Mouse (Mus musculus): Measurements from ENCODE around the gene Ndufs2.

Ndufs2 gene

DNA sequence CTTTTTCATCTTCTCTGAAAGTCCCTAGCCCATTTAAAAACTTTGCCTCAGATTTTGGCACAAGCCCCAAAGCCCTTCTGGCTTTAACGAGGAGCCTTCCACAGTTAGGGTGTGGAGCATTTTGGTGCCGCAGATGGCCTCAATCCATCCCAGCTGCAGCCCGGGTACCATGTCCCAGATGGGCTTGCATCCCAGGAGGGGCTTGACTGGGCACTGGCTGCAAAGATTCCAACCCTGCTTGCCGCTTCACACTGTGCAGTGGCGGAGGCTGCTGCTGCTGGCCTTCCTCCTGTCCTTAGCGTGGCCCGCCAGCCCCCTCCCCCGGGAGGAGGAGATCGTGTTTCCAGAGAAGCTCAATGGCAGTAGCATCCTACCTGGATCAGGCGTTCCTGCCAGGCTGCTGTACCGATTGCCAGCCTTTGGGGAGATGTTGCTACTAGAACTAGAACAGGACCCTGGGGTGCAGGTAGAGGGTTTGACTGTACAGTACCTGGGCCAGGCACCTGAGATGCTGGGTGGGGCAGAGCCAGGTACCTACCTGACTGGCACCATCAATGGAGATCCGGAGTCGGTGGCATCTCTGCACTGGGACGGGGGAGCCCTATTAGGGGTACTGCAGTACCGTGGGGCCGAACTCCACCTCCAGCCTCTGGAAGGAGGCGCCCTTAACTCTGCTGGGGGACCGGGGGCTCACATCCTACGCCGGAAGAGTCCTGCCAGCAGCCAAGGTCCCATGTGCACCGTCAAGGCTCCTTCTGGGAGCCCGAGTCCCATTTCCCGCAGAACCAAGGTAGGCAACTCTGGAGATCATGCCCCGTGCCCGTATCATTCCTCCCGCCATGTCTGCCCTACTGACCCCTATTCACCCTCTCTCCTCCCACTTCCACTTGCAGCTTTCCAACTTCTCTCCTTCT lies at the start of gene Ndufs2:
Ndufs2 (minus strand) TSS at position 709 of the 914 bp plus-strand sequence.
- peak; percentile 59 for DNase-seq

GRCm38 (mm10) chr1:171298226-171298625 lies 47.0 kb upstream of the Ndufs2 start:
- DNase-seq: no peak

GRCm38 (mm10) chr1:171295063-171295402 lies 43.8 kb upstream of the Ndufs2 start:
- no peak for DNase-seq

- DNase-seq: peak; percentile 89
Measured at GRCm38 (mm10) chr1:171294298-171295062, 43.3 kb upstream of the Ndufs2 start, which contains the start of gene Ufc1. TSS of gene Ufc1 (minus strand) at chr1:171295024.

- no peak for DNase-seq
Measured at GRCm38 (mm10) chr1:171293906-171294297, 42.7 kb upstream of the Ndufs2 start.

DNA sequence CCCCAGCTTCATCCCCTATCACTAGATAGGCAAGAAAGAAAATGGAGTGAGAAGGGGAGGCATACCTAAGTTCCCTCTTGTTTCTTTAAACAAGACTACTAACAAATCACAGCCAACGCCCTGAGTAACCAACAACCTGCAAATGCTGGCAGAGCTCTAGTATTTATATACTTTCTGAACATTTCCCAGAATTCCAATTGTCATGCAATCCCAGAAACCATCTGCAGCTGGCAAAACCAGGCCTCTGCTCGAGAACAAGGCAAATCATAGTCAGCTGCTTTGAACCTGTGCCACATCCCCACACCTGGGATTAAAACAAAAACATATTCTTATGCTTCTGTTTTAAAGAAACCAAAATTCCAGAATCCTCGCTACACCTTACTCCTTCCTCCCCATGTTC lies 42.2 kb upstream of the Ndufs2 start:
- DNase-seq: no peak

DNA sequence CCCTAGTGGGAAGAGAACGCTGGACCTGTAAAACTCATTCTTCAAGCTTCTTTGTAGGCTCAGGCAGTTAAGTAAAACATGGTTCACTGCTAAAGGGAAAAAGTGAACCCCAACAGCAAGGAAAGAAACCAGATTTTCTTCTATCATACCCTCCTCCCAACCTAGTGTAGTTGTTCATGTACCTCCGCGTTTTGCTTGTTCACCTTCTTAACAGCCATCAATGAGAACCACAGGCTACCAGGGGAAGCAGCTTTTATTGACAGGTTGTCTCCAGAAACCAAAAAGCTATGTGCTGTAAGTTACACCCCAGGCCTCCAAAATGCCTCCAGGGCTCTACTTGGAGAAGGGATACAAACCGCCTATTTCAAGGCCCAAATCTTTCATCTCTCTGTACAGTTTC lies 37.1 kb upstream of the Ndufs2 start:
- DNase-seq: no peak

- peak; percentile 96 for DNase-seq
Measured at GRCm38 (mm10) chr1:171287136-171288081, 36.2 kb upstream of the Ndufs2 start, which contains the start of gene Usp21. TSS of gene Usp21 (minus strand) at chr1:171287991.

GRCm38 (mm10) chr1:171286517-171286916 lies 35.3 kb upstream of the Ndufs2 start:
- DNase-seq: peak; percentile 39

- no peak for DNase-seq
Measured at GRCm38 (mm10) chr1:171285096-171285892, 34.1 kb upstream of the Ndufs2 start.

GRCm38 (mm10) chr1:171284491-171284890 lies 33.3 kb upstream of the Ndufs2 start:
- DNase-seq: no peak

DNA sequence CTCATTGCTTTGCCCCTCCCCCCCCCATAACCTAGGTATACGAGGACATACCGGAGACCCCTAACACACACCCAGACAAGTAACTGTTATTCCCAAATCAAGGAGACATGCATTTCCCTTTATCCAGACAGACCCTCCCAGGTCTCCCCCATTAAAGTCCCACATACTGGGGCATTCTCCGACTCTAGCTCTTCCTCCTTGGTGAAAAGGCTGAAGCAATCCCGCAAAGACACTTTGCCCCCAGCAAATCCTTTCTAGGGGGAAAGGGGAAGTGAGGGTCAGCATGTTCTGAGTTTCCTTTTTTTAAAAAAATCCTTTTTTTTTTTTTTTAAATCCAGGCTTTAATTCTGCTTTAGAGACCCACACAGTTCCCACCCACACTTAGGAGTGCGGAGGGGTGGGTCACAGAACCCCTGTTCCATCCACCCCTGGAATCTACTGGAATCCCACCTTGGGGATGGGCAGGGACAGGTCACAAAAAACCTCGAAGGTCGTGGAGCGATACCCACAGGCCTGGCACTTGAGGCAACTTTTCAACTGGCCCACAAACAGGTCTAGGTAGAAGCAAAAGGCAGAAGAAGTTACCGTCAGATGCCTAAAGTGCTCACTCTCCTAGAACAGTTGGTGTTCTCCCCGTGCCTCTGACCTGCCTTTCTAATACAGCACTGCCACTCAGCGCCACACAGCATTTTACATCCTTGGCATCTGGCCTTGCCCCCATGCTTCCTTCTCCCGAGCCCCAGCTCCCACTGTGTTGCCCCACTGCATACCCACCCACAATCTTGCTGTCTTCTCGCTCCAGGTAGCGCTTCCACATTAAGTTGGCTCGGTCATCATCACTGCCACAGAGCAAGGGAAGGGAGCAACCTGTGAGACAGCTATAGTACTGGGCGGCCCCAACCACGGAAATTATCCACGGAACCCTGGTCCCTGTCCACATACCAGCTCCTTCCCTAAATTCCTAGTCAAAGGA lies 32.3 kb upstream of the Ndufs2 start:
- no peak for DNase-seq

DNA sequence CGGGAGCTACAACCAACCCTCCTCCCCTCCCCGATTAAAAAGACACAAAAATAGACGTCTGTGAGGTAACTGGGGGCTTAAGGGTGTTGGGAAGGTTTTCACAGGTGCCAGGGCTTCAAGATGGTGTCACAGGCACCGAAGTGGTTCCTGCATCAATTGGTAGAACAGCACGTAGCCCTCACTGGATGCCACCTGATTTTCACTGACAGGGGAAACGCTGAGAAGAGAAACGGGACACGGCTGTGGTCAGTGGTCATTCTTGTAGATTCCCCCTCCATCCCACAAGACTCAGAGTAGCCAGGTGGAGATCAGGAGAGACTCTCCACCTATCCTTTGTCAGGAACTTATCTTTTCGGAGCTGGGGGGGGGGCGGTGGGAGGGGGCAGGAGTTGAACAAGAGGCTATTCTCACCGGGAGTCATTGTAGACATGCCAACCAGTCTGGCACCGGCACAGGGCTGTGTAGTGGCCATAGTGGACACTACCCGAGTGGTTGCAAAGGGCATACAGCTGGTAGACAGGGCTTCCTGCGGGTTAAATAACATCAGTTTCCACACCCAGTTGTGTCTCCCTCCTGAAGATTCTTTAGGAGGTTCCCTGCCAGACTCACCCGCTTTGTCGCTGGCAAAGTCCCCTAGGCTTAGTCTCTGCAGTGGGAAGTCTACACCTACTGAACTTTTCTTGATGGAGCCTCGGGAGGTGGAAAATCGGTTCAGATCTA lies 31.1 kb upstream of the Ndufs2 start:
- DNase-seq: peak; percentile 12

DNA sequence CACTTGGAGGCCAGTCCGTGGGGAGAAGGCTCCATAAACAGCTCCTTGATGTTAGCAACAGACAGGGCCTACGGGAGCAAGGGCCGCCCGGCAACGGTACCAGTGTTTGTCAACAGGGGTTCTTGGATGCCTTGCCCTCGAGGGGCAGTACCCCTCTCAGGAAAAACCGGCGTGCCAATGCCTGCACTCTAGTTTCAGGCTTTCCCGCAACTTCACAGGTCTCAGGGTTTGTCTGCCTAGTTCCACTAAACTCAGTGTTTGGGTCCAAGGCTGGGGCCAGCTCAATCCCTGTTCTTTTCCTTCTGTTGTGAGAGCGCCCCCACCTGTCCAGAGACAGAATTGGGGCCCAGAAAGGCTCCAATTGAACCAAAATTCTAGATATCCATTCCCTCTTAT lies 30.3 kb upstream of the Ndufs2 start:
- peak; percentile 92 for DNase-seq

- DNase-seq: peak; percentile 92
Measured at GRCm38 (mm10) chr1:171280916-171281527, 29.8 kb upstream of the Ndufs2 start, which contains the start of gene Ppox. TSS of gene Ppox (minus strand) at chr1:171281186.

GRCm38 (mm10) chr1:171280250-171280915 lies 29.2 kb upstream of the Ndufs2 start:
- DNase-seq: peak; percentile 48

- no peak for DNase-seq
Measured at GRCm38 (mm10) chr1:171279721-171280120, 28.5 kb upstream of the Ndufs2 start.

DNA sequence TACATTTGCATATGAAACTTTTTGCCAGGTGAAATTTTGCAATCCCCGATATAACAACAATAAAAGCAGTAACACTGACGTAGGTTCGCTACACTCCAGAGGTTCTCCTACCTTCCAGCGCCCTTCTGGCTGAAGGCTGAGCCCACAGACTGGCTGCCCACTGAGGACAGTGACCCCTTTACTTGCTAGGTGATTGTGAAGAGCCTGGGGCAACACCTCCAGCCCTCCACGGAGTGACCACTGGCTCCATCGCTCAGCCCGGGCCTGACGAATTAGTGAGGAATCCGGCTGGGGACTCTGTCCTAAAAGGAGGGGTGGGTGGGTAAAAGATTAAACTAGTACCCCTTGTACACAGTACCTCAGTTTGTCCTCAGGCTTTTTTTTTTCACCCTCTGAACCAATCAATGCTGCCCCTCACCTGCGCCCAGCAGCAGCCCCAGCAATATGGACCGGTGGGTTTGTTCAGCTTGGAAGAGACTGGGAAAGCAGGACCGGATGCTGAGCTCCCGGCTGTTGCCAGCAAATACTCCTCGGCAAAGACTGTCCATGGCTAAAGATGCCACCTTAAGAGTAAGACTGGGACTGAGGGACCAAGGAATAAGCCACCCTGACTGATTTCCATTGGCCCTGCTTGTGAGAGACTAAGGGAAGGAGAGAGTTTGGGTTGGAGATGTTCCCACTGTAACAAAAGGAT lies 28.0 kb upstream of the Ndufs2 start:
- peak; percentile 9 for DNase-seq
